Mouse (Mus musculus): ENCODE measurements around the gene Slc7a9. TPM values are rescaled to one million over a fixed set of nuclear protein-coding genes. Genes with fewer than 3 reads are reported as not detected.

Gene Slc7a9
- polyA plus RNA-seq, 1 experiment from 2014 or later: 0.31 TPM

DNA sequence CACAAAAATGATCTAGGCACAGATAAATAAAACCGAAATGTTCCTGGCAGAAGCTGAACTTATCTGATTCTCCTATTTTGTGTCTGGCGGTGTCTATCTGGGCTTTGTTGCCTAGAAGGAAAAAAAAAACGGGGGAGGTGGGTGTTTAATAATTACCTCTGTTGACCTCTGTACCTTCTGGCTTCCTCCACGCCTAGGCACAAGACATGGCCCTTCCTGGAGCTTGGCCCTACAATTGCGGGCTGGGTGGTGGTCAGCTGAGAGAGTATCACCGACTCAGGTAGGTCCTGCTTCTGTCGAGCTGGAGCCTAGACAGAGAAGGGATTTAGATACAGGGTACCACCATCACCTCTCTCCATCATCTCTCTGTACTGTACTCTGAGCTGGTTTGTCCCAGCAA lies 271 bp downstream of the Slc7a9 start:
- no peaks in the 10 kb centered on the region for H3K9me3 ChIP-seq (ENCODE audit: control insufficient read depth, low read length)
- ATAC-seq (ENCODE audit: low read depth): no peak
- H3K27ac ChIP-seq (ENCODE audit: low read length): no peak overlapping the region
- 57% methylated on average over 7 of the region's 7 CpGs for WGBS
- H3K4me3 ChIP-seq (ENCODE audit: low read length): no peak overlapping the region
- H3K4me1 ChIP-seq (replicated peaks; ENCODE audit: control insufficient read depth, insufficient read depth, low read length): no peaks in the 10 kb centered on the region
- no peak overlapping the region for H3K9ac ChIP-seq (ENCODE audit: low read length)
- H3K4me2 ChIP-seq (ENCODE audit: low read depth, low read length): no peak overlapping the region
- no peaks in the 10 kb centered on the region for H3K27me3 ChIP-seq (ENCODE audit: control insufficient read depth, insufficient read depth, low read depth, low read length)
- H3K36me3 ChIP-seq (ENCODE audit: control insufficient read depth, insufficient read depth, low read length): no peaks in the 10 kb centered on the region

DNA sequence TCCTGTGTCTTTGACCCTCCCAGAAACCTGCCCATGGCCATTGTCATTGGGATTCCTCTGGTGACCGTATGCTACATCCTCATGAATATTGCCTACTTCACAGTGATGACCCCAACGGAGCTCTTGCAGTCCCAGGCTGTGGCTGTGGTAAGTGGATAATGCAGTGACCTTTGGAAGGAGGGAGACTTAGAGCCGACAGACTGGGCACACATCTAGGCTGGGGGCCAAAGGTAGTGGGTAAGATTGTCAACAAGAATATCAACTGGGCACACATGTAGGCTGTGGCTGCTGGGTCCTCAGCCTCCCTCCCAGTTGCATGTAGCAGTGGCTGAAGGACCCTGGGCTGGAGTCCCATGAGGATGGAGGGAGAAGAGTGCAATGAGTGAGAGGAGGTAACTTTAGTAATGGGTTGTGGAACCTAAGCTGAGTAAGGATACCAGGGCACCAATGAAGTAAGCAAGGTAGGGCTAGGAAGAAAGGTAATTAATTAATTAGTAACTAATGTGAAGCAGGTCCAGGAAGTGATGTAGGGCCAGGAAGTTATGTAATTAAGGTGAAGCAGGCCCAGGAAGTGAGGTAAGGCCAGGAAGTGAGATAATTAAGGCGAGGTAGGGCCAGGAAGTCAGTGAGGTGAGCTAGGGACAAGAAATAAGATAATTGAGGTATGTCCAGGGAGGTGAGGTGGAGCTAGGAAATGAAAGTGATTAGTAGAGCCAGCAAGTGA lies 7.7 kb downstream of the Slc7a9 start:
- H3K27me3 ChIP-seq (ENCODE audit: control insufficient read depth, insufficient read depth, low read depth, low read length): no peaks in the 10 kb centered on the region
- 69% methylated on average over 4 of the region's 4 CpGs for WGBS

DNA sequence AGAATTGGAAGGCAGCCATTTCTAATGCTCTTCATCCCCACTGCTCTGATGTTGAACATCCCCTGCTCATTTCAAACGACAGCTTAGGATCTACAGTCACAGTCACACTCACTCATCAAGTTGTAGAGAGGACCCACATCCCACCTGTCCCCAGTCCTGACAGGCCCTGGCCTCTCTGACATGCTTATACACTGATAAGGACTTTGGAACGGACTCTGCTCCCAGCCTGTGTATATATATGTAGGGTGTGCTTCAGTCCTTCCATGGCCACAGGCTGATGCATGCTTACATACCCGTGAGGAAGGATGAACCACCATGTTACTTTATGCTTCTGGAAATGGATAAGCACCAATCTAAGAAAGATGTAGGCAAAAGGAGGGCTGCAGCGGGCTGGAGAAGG lies 12.4 kb downstream of the Slc7a9 start:
- no peak for ATAC-seq (ENCODE audit: low read depth)
- Histone ChIP-seq H3K27ac (ENCODE audit: low read length) (no peak overlapping the region), H3K27me3 (ENCODE audit: control insufficient read depth, insufficient read depth, low read depth, low read length) (no peaks in the 10 kb centered on the region), H3K36me3 (ENCODE audit: control insufficient read depth, insufficient read depth, low read length) (no peaks in the 10 kb centered on the region), H3K4me3 (ENCODE audit: low read length) (no peak overlapping the region), H3K9me3 (ENCODE audit: control insufficient read depth, low read length) (no peaks in the 10 kb centered on the region), H3K4me2 (ENCODE audit: low read depth, low read length) (no peak overlapping the region), H3K4me1 (replicated peaks; ENCODE audit: control insufficient read depth, insufficient read depth, low read length) (no peaks in the 10 kb centered on the region), H3K9ac (ENCODE audit: low read length) (no peak overlapping the region)
- WGBS: 65% methylated on average over 4 of the region's 4 CpGs

More for the DNA sequence above, 7.7 kb downstream of the Slc7a9 start:
- Histone ChIP-seq H3K36me3 (ENCODE audit: control insufficient read depth, insufficient read depth, low read length) (no peaks in the 10 kb centered on the region), H3K9me3 (ENCODE audit: control insufficient read depth, low read length) (no peaks in the 10 kb centered on the region), H3K4me2 (ENCODE audit: low read depth, low read length) (no peak overlapping the region), H3K9ac (ENCODE audit: low read length) (no peak overlapping the region), H3K4me1 (replicated peaks; ENCODE audit: control insufficient read depth, insufficient read depth, low read length) (no peaks in the 10 kb centered on the region), H3K27ac (ENCODE audit: low read length) (no peak overlapping the region), H3K4me3 (ENCODE audit: low read length) (no peak overlapping the region)
- no peak for ATAC-seq (ENCODE audit: low read depth)

DNA sequence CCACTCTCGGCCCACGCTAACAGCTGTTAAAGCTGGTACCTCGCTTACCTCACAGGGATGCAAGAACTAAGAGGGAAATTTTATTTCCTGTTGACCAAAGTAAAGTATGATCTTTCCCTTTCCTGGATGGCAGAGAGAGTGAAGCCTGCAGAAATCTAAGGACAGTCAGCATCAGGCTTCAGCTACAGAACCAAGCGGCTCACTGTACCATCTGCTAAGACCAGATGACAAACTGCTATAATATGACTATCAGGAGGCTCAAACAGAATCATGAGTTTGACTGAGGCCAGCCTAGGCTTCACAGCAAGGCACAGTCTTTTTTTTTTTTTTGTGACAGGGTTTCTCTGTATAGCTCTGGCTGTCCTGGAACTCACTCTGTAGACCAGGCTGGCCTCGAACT lies 16.4 kb downstream of the Slc7a9 start:
- H3K4me3 ChIP-seq (ENCODE audit: low read length): no peak overlapping the region
- ATAC-seq (ENCODE audit: low read depth): no peak
- no peaks in the 10 kb centered on the region for H3K4me1 ChIP-seq (replicated peaks; ENCODE audit: control insufficient read depth, insufficient read depth, low read length)
- no peak overlapping the region for H3K4me2 ChIP-seq (ENCODE audit: low read depth, low read length)
- no peaks in the 10 kb centered on the region for H3K36me3 ChIP-seq (ENCODE audit: control insufficient read depth, insufficient read depth, low read length)
- no peak overlapping the region for H3K9ac ChIP-seq (ENCODE audit: low read length)
- no peaks in the 10 kb centered on the region for H3K27me3 ChIP-seq (ENCODE audit: control insufficient read depth, insufficient read depth, low read depth, low read length)
- no peaks in the 10 kb centered on the region for H3K9me3 ChIP-seq (ENCODE audit: control insufficient read depth, low read length)
- H3K27ac ChIP-seq (ENCODE audit: low read length): no peak overlapping the region
- 92% methylated on average over 5 of the region's 5 CpGs for WGBS

DNA sequence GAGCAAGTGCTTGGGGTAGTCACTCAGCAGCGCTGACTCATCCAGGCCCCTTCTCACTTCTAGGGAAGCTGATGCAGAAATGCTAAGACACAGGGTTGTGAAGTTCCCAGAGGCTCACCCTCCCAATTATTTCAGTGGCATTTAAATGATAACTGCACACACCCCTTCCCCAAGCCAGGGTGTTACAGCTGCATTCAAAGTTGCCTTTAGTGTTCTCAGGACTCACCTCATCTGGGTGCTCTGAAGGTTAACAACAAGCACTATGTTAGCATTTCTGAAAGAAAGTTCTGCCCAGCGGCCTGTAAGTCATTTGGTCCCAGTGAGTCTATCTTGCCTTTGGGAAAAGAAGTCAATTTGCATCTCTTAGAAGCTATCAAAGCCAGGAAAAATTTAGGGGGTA lies 19.3 kb downstream of the Slc7a9 start:
- ATAC-seq (ENCODE audit: low read depth): no peak
- no peaks in the 10 kb centered on the region for H3K36me3 ChIP-seq (ENCODE audit: control insufficient read depth, insufficient read depth, low read length)
- no peak overlapping the region for H3K4me3 ChIP-seq (ENCODE audit: low read length)
- 73% methylated on average over 2 of the region's 2 CpGs for WGBS
- no peak overlapping the region for H3K27ac ChIP-seq (ENCODE audit: low read length)
- no peak overlapping the region for H3K9ac ChIP-seq (ENCODE audit: low read length)
- no peaks in the 10 kb centered on the region for H3K9me3 ChIP-seq (ENCODE audit: control insufficient read depth, low read length)
- H3K4me2 ChIP-seq (ENCODE audit: low read depth, low read length): no peak overlapping the region
- no peaks in the 10 kb centered on the region for H3K27me3 ChIP-seq (ENCODE audit: control insufficient read depth, insufficient read depth, low read depth, low read length)
- H3K4me1 ChIP-seq (replicated peaks; ENCODE audit: control insufficient read depth, insufficient read depth, low read length): no peaks in the 10 kb centered on the region

DNA sequence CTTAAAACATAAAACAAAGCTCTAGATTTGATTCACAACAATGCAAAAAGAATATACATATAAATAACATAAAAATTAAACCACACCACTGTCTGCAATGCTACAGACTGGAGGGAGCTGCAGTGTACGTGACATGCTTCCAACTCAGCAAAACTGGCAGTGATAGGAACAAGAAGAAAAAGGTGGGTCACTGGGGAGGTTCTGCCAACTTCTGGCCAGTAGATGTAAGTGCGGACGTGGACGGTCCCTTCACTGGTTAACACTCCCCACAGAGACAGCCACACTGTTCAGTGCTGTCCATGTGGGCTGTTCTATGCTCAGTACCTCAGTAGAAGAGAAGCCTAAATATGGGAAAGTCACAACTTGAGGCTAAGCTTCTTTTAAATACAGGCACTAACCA lies 22.2 kb downstream of the Slc7a9 start:
- 40% methylated on average over 4 of the region's 4 CpGs for WGBS

DNA sequence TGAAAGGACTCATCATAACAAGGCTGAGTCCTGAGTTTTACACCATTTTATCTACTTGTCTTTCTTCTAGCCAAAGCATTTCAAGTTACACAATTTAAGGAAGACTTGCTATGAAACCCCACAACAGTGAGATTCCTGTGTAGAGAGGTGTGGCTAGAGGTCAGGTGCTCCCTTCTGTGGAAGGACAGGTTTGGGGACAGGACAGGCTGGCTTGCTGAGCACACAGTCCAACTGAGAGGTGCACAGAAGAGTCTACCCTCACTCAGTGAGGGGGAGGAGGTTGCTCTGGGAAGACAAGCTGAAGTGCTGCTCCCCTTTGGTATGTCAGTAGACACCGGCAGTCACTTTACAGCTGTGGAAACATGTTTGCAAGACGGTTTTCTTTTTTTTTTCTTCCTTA lies 27.9 kb downstream of the Slc7a9 start:
- Histone ChIP-seq H3K9me3 (ENCODE audit: control insufficient read depth, low read length) (no peaks in the 10 kb centered on the region), H3K27me3 (ENCODE audit: control insufficient read depth, insufficient read depth, low read depth, low read length) (no peaks in the 10 kb centered on the region), H3K9ac (ENCODE audit: low read length) (no peak overlapping the region), H3K4me3 (ENCODE audit: low read length) (no peak overlapping the region), H3K4me1 (replicated peaks; ENCODE audit: control insufficient read depth, insufficient read depth, low read length) (no peaks in the 10 kb centered on the region), H3K4me2 (ENCODE audit: low read depth, low read length) (no peak overlapping the region), H3K36me3 (ENCODE audit: control insufficient read depth, insufficient read depth, low read length) (no peaks in the 10 kb centered on the region), H3K27ac (ENCODE audit: low read length) (no peak overlapping the region)
- 25% methylated on average over 2 of the region's 2 CpGs for WGBS
- no peak for ATAC-seq (ENCODE audit: low read depth)

More for the DNA sequence above, 22.2 kb downstream of the Slc7a9 start:
- no peaks in the 10 kb centered on the region for H3K27me3 ChIP-seq (ENCODE audit: control insufficient read depth, insufficient read depth, low read depth, low read length)
- H3K4me1 ChIP-seq (replicated peaks; ENCODE audit: control insufficient read depth, insufficient read depth, low read length): no peaks in the 10 kb centered on the region
- H3K9ac ChIP-seq (ENCODE audit: low read length): no peak overlapping the region
- no peak overlapping the region for H3K4me2 ChIP-seq (ENCODE audit: low read depth, low read length)
- no peak overlapping the region for H3K27ac ChIP-seq (ENCODE audit: low read length)
- no peaks in the 10 kb centered on the region for H3K9me3 ChIP-seq (ENCODE audit: control insufficient read depth, low read length)
- no peaks in the 10 kb centered on the region for H3K36me3 ChIP-seq (ENCODE audit: control insufficient read depth, insufficient read depth, low read length)
- no peak overlapping the region for H3K4me3 ChIP-seq (ENCODE audit: low read length)
- no peak for ATAC-seq (ENCODE audit: low read depth)

DNA sequence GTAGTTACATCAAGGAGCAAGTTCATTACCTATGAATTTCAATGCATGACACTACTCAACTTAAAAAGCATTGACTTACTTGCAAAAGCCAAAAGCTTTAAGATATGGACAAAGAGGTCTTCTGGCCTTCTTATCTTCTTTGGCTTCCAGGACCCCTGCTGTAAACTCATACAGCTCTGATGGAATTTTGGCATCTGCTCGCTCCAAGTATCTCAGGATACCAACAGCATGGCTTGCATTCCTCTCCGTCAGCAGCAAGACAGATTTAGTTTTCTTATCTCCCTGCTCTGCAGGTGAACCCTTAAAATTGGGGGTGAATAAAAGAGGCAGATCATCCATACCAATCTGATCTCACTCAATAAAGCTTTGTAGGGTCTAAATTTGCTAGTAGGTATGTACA lies 36.5 kb downstream of the Slc7a9 start:
- H3K4me2 ChIP-seq (ENCODE audit: low read depth, low read length): no peak overlapping the region

DNA sequence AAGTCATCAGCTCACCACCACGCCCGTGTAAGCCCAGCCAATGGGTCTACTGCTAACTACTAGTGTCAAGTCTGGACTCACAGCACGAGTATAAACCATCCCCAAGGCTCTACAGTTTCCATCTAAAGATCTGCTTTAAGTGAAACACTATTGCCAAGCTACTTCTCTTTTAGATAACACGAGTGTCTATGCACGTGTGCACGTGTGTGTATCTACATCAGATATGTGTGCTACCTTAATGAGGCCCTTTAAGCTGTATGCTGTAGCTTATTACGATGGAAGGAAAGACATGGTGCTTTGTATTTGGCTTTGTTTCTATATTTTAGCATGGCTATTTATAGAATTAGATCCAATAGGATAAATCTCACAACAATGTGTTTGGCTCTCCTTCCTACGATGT lies 38.0 kb downstream of the Slc7a9 start:
- WGBS: 80% methylated on average over 8 of the region's 8 CpGs
- H3K27ac ChIP-seq (ENCODE audit: low read length): no peak overlapping the region
- ATAC-seq (ENCODE audit: low read depth): no peak
- no peaks in the 10 kb centered on the region for H3K27me3 ChIP-seq (ENCODE audit: control insufficient read depth, insufficient read depth, low read depth, low read length)
- no peaks in the 10 kb centered on the region for H3K9me3 ChIP-seq (ENCODE audit: control insufficient read depth, low read length)
- no peaks in the 10 kb centered on the region for H3K36me3 ChIP-seq (ENCODE audit: control insufficient read depth, insufficient read depth, low read length)
- H3K4me3 ChIP-seq (ENCODE audit: low read length): no peak overlapping the region
- no peak overlapping the region for H3K9ac ChIP-seq (ENCODE audit: low read length)
- H3K4me1 ChIP-seq (replicated peaks; ENCODE audit: control insufficient read depth, insufficient read depth, low read length): no peaks in the 10 kb centered on the region
- no peak overlapping the region for H3K4me2 ChIP-seq (ENCODE audit: low read depth, low read length)

More for the DNA sequence above, 36.5 kb downstream of the Slc7a9 start:
- Histone ChIP-seq H3K9ac (ENCODE audit: low read length) (no peak overlapping the region), H3K27me3 (ENCODE audit: control insufficient read depth, insufficient read depth, low read depth, low read length) (no peaks in the 10 kb centered on the region), H3K36me3 (ENCODE audit: control insufficient read depth, insufficient read depth, low read length) (no peaks in the 10 kb centered on the region), H3K4me3 (ENCODE audit: low read length) (no peak overlapping the region), H3K4me1 (replicated peaks; ENCODE audit: control insufficient read depth, insufficient read depth, low read length) (no peaks in the 10 kb centered on the region), H3K9me3 (ENCODE audit: control insufficient read depth, low read length) (no peaks in the 10 kb centered on the region), H3K27ac (ENCODE audit: low read length) (no peak overlapping the region)
- 38% methylated on average over 2 of the region's 2 CpGs for WGBS
- ATAC-seq (ENCODE audit: low read depth): no peak

DNA sequence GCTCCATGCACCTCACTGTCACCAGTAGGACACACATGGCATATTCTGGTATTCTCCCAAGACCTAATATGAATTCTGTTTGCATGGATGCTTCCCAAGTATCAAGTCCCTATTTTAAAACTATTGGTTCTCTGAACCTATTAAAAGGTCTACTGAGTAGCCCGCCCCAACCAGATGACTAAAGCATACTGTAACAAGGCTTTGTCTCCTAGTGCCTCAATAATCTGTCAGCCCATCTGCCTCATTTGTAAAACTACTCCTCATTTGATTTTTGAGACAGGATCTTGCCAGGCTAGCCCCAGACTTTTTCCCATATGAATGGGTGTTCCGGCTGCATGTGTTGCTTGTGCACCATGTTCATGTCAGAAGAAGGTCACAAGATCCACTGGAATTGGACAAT lies 41.6 kb downstream of the Slc7a9 start:
- Histone ChIP-seq H3K4me2 (ENCODE audit: low read depth, low read length) (no peak overlapping the region), H3K9me3 (ENCODE audit: control insufficient read depth, low read length) (no peaks in the 10 kb centered on the region), H3K4me1 (replicated peaks; ENCODE audit: control insufficient read depth, insufficient read depth, low read length) (no peaks in the 10 kb centered on the region), H3K4me3 (ENCODE audit: low read length) (no peak overlapping the region), H3K27me3 (ENCODE audit: control insufficient read depth, insufficient read depth, low read depth, low read length) (no peaks in the 10 kb centered on the region), H3K36me3 (ENCODE audit: control insufficient read depth, insufficient read depth, low read length) (no peaks in the 10 kb centered on the region), H3K27ac (ENCODE audit: low read length) (no peak overlapping the region), H3K9ac (ENCODE audit: low read length) (no peak overlapping the region)
- ATAC-seq (ENCODE audit: low read depth): no peak
- WGBS: 82% methylated on average over 2 of the region's 2 CpGs
